Mouse (Mus musculus) CD4-positive, CD25-positive, alpha-beta regulatory T cell, adult 2 months (primary cell): ENCODE data around the gene Adam17.

Experiments used
- DNase-seq: peaks from one replicate; pipeline ENCODE4 v3.0.0-alpha.2; 2012; ENCODE audit warnings: low read depth, low spot score

Adam17 gene

GRCm38 (mm10) chr12:21362686-21363085, 10.7 kb downstream of the Adam17 start:
- DNase-seq, result no peak

DNA sequence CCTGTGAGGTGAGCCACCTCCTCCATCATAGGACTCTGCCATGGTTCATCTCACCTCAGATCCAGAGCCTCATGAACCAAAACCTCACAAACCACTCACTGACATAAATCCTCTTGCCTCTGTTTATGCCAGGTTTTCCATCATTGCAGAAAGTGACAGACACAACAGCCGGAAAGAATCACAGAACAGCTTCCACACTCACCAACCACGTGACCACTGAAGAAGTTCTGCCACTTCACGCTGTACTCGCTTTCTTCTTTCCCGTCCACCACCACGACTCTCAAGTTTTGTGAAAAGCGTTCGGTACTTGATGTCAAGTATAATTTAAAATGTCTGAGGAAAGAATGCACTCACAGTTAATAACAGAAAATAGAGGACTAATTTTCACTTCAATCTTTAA, 19.8 kb downstream of the Adam17 start:
- no peak for DNase-seq

- no peak for DNase-seq
Observed at GRCm38 (mm10) chr12:21350113-21350876, 23.1 kb downstream of the Adam17 start.

- no peak for DNase-seq
Observed at GRCm38 (mm10) chr12:21346972-21347371, 26.5 kb downstream of the Adam17 start.

DNA sequence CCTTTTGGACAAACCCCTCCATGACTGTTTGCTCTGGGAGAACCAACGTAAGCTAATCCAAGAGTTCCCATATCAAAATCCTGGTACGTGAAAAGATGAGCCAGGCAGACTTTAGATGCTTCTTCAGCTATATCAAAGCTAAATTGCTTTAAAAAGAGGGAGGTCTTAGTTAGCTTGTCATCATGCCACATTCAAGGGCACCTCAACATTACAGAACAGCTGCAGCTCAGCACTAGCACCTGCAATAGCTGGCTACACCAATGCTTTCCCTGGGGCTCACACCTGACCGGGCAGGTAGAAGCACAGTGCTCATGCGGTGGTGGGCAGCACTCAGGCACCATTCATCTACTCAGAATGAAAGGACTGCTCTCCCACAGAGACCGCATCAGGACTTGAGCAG, 32.8 kb downstream of the Adam17 start:
- no peak for DNase-seq

GRCm38 (mm10) chr12:21337171-21337570, 36.3 kb downstream of the Adam17 start:
- DNase-seq, result no peak

DNA sequence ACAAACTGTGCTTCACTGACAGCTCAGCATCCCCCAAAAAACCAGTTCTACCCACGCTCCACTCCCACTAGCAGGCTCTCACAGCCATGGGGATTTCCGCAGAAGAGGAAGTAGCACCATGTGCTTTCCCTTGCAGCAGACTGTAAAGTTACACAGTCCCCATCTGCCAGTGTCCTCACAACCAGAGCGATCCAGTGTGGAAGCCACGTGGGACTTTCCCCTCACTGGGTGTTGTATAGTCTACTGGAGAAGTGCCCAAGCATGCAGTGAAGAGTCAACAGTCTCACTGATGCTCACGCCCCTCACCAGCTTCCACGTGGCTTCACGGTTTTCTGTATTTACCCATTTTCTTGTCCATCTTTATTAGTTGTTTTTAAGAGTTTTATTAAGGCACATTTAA, 37.6 kb downstream of the Adam17 start:
- DNase-seq, result peak; percentile 63

DNA sequence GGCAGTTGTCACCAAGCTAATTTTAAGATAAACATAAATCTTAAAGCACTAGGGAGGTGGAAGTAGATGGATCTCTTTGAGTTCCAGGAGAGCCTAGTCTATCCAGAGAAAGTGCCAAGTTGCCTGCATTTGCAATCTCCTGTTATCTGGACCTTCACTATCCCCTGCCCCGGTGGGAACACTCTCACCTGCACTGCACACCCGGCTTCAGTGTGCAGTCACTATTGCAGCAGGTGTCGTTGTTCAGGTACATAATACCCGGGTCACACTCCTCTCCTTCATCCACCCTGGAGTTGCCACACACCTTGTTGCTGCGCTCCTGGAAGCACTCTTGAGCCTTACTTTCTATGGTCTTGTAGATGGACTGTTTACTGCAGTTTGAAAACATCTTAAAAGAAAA, 39.7 kb downstream of the Adam17 start:
- DNase-seq, result no peak

DNA sequence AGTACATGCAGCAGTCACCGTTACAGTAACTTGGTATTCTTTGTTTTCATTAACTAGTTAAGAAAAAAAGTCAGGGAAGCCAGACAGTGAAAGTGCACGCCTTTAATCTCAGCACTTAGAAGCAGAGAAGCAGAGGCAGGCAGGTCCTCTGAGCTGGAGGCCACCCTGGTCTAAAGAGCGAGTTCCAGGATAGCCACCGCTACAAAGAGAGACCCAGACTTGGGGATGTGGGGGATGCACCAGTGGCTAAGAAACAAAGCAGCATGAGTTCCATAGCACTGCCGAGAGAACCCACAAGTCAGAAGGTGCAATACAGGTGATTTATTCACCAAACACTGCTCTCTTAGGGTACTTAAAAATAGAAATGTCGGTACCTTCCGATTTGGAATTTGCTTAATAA, 40.4 kb downstream of the Adam17 start:
- DNase-seq, result no peak

DNA sequence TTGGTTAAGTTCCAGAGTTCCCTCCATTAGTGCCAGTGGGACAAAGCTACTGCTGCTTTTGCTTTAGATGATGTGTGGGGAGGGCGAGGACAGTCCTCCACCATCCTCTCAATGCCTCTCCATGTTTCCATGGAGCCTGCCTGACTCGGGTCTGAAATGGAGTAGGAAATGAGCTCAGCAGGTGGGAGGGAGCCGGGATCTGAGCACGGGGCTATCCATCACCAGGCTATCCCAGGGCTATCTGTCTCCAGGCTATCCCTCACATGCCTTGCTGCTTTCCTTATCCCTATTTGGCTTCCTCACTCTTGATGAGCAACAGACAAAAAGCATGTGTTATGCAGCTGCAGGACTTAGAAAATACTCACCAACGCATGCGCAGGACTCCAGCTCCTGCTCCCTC, 41.7 kb downstream of the Adam17 start:
- no peak for DNase-seq

- no peak for DNase-seq
Observed at GRCm38 (mm10) chr12:21330961-21331576, 42.4 kb downstream of the Adam17 start.

DNA sequence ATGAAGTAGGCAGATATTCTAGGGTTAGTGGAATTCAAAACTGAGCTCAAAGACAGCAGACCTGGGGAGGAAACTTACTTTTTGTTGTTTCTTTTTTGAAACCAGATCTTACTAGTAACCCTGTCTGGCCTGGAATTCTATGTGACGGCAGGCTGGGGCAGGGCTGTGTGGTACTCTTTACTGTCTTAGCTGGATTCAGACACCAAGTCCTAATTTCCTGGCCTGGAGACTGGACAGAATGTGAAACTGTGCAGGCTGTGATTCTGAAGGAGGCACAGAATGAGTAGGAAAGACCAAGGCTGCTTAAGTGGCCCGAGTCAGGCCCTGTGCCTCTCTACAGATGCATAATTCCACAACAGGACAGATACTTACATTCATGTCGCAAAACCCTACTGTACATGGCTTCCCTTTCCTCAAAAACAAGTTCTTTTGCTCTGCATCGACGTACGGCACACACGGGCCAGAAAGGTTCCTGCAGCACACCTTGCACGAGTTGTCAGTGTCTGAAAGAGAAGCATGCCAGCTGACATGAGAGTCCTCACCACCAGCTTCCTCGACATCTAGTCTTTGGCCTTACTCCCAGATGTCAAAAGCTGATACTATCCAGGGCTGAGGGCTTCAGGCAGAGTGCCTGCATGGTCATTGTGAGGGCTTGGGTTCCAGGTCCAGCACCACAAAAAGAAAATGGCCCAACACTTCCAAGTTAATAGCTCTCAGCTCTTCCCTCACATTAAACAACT, 43.6 kb downstream of the Adam17 start:
- no peak for DNase-seq

DNA sequence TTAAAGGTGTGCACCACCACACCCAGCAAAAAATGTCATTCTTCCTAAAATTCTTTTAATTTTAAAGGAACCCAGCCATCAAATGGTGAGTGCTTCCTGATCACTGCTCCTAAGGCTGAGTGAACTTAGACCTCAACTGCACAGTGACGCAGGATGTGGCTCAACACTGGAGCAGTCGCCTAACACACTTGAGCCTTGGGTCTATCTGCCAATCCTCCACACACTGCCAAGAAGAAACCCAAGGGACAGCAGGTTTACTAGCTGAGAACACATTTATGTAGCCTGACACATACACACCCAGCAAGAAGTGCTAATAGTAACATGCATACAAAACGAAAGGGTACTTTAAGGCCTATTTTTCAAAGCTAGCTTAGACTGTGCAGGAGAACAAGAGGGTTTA, 47.1 kb downstream of the Adam17 start:
- no peak for DNase-seq

GRCm38 (mm10) chr12:21325266-21325665, 48.2 kb downstream of the Adam17 start:
- no peak for DNase-seq

GRCm38 (mm10) chr12:21324101-21324500, 49.3 kb downstream of the Adam17 start:
- DNase-seq, result no peak

GRCm38 (mm10) chr12:21322856-21323255, 50.6 kb downstream of the Adam17 start:
- no peak for DNase-seq

DNA sequence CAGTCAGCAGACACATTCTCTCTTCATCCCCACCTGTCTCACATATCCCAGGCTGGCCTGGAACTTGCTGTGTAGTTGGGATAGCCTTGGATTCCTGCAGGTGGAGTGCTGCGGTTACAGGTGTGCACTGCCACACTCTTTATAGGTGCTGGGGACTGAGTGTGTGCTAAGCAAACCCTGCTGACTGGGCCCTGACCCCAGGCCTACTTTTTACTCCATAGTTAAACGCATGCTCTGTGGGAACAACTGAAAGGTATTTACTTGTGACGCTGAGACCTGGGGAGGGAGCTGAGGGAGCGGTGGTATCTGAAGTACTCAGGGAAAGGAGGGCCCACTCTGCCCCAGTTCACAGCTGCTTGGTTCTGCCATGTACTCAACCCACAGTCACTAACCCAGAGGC, 51.1 kb downstream of the Adam17 start:
- DNase-seq, result no peak

GRCm38 (mm10) chr12:21321170-21321569, 52.3 kb downstream of the Adam17 start:
- DNase-seq, result no peak

DNA sequence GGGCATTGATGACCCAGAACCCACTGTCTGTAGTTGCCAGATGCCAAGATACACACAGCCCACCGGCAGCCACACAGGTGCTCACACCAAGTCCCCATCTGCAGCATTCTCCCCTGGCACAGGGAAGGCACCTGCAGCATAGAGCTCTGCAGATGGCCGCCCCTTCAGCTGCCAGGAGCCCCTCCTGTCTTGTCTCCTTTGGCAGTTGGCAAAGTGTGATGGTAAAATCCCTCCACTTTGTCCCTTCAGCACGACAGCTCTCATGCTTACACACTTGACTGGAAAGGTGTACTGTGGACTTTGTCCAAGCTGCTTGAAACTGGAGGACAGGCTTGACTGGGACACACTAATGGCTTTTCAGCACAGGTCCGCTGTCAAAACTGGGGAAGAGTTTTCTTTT, 53.1 kb downstream of the Adam17 start:
- no peak for DNase-seq

DNA sequence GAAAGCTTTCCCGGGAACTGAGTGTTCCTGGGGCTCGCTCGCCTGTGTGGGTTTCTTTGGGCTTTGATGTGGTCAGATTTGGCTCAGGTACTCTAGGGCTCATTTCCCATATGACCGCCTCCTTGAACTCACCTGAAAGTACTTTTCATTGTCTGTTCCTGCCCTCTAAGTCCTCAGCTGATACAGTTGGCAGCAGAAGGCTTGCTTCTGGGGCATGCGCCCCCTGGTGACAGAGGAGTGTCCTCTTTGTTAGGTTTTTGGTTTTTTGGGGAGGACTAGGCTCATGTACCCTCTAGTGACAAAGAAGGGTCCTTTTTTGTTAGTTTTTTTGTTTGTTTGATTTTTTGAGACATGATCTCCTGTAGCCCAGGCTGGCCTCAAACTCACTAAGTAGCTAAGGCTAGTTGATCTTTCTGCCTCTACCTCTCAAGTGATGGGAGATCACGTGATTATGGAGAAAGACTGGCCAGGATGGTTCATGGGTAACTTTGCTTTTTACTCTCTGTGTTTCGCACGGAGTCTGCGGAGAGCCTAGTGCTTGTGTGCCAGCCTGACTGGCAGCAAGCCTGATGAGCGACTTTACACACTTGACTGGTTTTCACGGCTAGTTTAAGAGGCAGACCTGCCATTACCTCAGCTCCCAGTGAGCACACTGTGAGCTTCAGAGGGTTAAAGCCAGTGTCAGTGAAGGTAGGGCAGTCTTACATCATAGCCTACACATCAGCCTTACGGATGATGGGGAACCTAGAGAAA, 55.1 kb downstream of the Adam17 start:
- DNase-seq, result peak; percentile 87

DNA sequence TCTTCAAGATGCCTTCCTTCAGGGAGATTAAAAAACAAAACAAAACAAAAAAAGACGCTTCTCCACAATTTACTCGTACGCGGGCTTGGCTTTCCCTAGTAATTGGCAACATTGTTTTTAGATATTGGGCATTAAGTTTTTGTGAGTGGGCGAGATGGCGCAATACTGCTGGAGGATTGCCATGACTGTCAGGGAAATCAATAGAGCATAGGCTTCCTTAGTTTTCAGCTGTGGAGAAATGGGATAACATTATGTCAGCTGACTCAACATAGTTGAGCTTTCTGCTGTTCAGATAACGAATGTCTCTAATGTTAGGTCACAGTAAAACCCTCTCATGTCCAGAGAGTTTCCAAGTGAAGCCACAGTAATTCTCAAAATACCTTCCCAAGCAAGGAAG, 56.6 kb downstream of the Adam17 start:
- no peak for DNase-seq
